Mouse (Mus musculus) embryonic facial prominence, embryonic 15.5 days (tissue): ENCODE measurements around the gene Fhit. TPM values are rescaled to one million over a fixed set of nuclear protein-coding genes. Genes with fewer than 3 reads are reported as not detected.

Experiments
- ATAC-seq: fragments of 200-750 bp; cut with Nextera tagmentation; 2 replicates; pipeline ENCODE4 v1.8.0; 2017; ENCODE audit warnings: low read depth, moderate TSS enrichment; ENCODE audit not compliant: insufficient number of reproducible peaks, low FRiP score, low TSS enrichment
- H3K27ac ChIP-seq: fragments of 300-500 bp; sonication (generic); replicated peaks from 2 replicates; pipeline ENCODE4 v1.5.1; 2015; ENCODE audit warnings: mild to moderate bottlenecking, inconsistent platforms
- H3K27me3 ChIP-seq: fragments of 300-500 bp; sonication (generic); 2 replicates; pipeline ENCODE4 v1.6.1; 2015; ENCODE audit warnings: inconsistent platforms
- H3K36me3 ChIP-seq: fragments of 300-500 bp; sonication (generic); 2 replicates; pipeline ENCODE4 v1.6.1; 2015; ENCODE audit warnings: mild to moderate bottlenecking, inconsistent platforms
- H3K4me1 ChIP-seq: fragments of 300-500 bp; sonication (generic); 2 replicates; pipeline ENCODE4 v1.6.1; 2015; ENCODE audit warnings: inconsistent platforms
- H3K4me2 ChIP-seq: fragments of 300-500 bp; sonication (generic); replicated peaks from 2 replicates; pipeline ENCODE4 v1.6.1; 2015; ENCODE audit warnings: mild to moderate bottlenecking, inconsistent platforms
- H3K4me3 ChIP-seq: fragments of 300-500 bp; sonication (generic); replicated peaks from 2 replicates; pipeline ENCODE4 v1.5.1; 2015; ENCODE audit warnings: mild to moderate bottlenecking, inconsistent platforms
- H3K9ac ChIP-seq: fragments of 300-500 bp; sonication (generic); 2 replicates; pipeline ENCODE4 v1.6.1; 2015; ENCODE audit warnings: inconsistent platforms
- H3K9me3 ChIP-seq: fragments of 300-500 bp; sonication (generic); replicated peaks from 2 replicates; pipeline ENCODE4 v1.6.1; 2016; ENCODE audit warnings: inconsistent platforms
- WGBS: fragments of 180-500 bp; shearing (Covaris S2); methylation state at CpG from one replicate; pipeline ENCODE4 v1.1.7; 2015; 5-methylcytosine and 5-hydroxymethylcytosine counted together
- polyA plus RNA-seq: library from polyadenylated mRNA; unstranded; fragments of >200 nt; fragmentation: Nextera tagmentation; extraction: Ambion mirVana; gene quantifications from 2 replicates; pipeline ENCODE4 v1.2.1, GENCODE M21; 2015

Gene Fhit
- polyA plus RNA-seq, 1 experiment from 2014 or later = 8.7 TPM

GRCm38 (mm10) chr14:10122176-10122575, 1039.7 kb downstream of the Fhit start:
- Histone ChIP-seq H3K4me2 (no peak overlapping the region), H3K27me3 (no peaks in the 10 kb centered on the region), H3K4me1 (no peaks in the 10 kb centered on the region), H3K9ac (no peak overlapping the region), H3K36me3 (no peaks in the 10 kb centered on the region), H3K4me3 (no peak overlapping the region), H3K9me3 (no peaks in the 10 kb centered on the region), H3K27ac (no peak overlapping the region)
- no peak for ATAC-seq
- 80% methylated on average over 4 of the region's 4 CpGs for WGBS

- no peaks in the 10 kb centered on the region for H3K4me1 ChIP-seq
- ATAC-seq = no peak
- H3K27ac ChIP-seq = no peak overlapping the region
- 89% methylated on average over 2 of the region's 2 CpGs for WGBS
- H3K4me3 ChIP-seq = no peak overlapping the region
- H3K4me2 ChIP-seq = no peak overlapping the region
- H3K9me3 ChIP-seq = no peaks in the 10 kb centered on the region
- no peaks in the 10 kb centered on the region for H3K36me3 ChIP-seq
- no peak overlapping the region for H3K9ac ChIP-seq
- H3K27me3 ChIP-seq = no peaks in the 10 kb centered on the region
Measured at GRCm38 (mm10) chr14:10096236-10096635, 1065.6 kb downstream of the Fhit start.

- no peaks in the 10 kb centered on the region for H3K9me3 ChIP-seq
- H3K27me3 ChIP-seq = no peaks in the 10 kb centered on the region
- H3K4me2 ChIP-seq = no peak overlapping the region
- no peaks in the 10 kb centered on the region for H3K36me3 ChIP-seq
- WGBS = 84% methylated on average over 3 of the region's 3 CpGs
- H3K4me3 ChIP-seq = no peak overlapping the region
- H3K4me1 ChIP-seq = no peaks in the 10 kb centered on the region
- H3K27ac ChIP-seq = no peak overlapping the region
- no peak overlapping the region for H3K9ac ChIP-seq
- no peak for ATAC-seq
Measured at GRCm38 (mm10) chr14:10079062-10079461, 1082.8 kb downstream of the Fhit start.

GRCm38 (mm10) chr14:10049947-10050346, 1111.9 kb downstream of the Fhit start:
- Histone ChIP-seq H3K4me2 (no peak overlapping the region), H3K27me3 (no peaks in the 10 kb centered on the region), H3K9me3 (no peaks in the 10 kb centered on the region), H3K27ac (no peak overlapping the region), H3K9ac (no peak overlapping the region), H3K36me3 (no peaks in the 10 kb centered on the region), H3K4me3 (no peak overlapping the region), H3K4me1 (0 out of 2 replicates have a peak, but pooled peaks cover 4% of the 10 kb centered on the region)
- ATAC-seq = no peak
- 77% methylated on average over 3 of the region's 3 CpGs for whole genome bisulfite sequencing

- Histone ChIP-seq H3K27me3 (no peaks in the 10 kb centered on the region), H3K27ac (no peak overlapping the region), H3K4me3 (no peak overlapping the region), H3K36me3 (no peaks in the 10 kb centered on the region), H3K4me2 (no peak overlapping the region), H3K9ac (no peak overlapping the region), H3K4me1 (0 out of 2 replicates have a peak, but pooled peaks cover 4% of the 10 kb centered on the region), H3K9me3 (no peaks in the 10 kb centered on the region)
- ATAC-seq = no peak
- WGBS = 69% methylated on average over 2 of the region's 2 CpGs
Measured at GRCm38 (mm10) chr14:10047123-10047783, 1114.6 kb downstream of the Fhit start.

- 18% methylated on average over 7 of the region's 7 CpGs for WGBS
- Histone ChIP-seq H3K4me3 (no peak overlapping the region), H3K27ac (no peak overlapping the region), H3K9me3 (no peaks in the 10 kb centered on the region), H3K9ac (no peak overlapping the region), H3K27me3 (no peaks in the 10 kb centered on the region), H3K4me2 (no peak overlapping the region), H3K4me1 (0 out of 2 replicates have a peak, but pooled peaks cover 4% of the 10 kb centered on the region), H3K36me3 (no peaks in the 10 kb centered on the region)
- ATAC-seq = no peak
Measured at GRCm38 (mm10) chr14:10046336-10047122, 1115.3 kb downstream of the Fhit start.

GRCm38 (mm10) chr14:10038021-10038420, 1123.8 kb downstream of the Fhit start:
- Histone ChIP-seq H3K27ac (no peak overlapping the region), H3K36me3 (no peaks in the 10 kb centered on the region), H3K9ac (no peak overlapping the region), H3K27me3 (no peaks in the 10 kb centered on the region), H3K4me2 (no peak overlapping the region), H3K4me3 (no peak overlapping the region), H3K4me1 (no peaks in the 10 kb centered on the region), H3K9me3 (no peaks in the 10 kb centered on the region)
- 93% methylated on average over 6 of the region's 6 CpGs for WGBS
- no peak for ATAC-seq

GRCm38 (mm10) chr14:10036685-10037215, 1125.1 kb downstream of the Fhit start:
- 56% methylated on average over 2 of the region's 2 CpGs for WGBS
- no peaks in the 10 kb centered on the region for H3K9me3 ChIP-seq
- no peaks in the 10 kb centered on the region for H3K4me1 ChIP-seq

GRCm38 (mm10) chr14:10035682-10036081, 1126.2 kb downstream of the Fhit start:
- no peak overlapping the region for H3K4me2 ChIP-seq
- 33% methylated on average over 3 of the region's 3 CpGs for WGBS
- H3K4me1 ChIP-seq = no peaks in the 10 kb centered on the region
- no peak overlapping the region for H3K9ac ChIP-seq
- H3K4me3 ChIP-seq = no peak overlapping the region
- no peaks in the 10 kb centered on the region for H3K9me3 ChIP-seq
- no peaks in the 10 kb centered on the region for H3K27me3 ChIP-seq
- H3K27ac ChIP-seq = no peak overlapping the region
- ATAC-seq = no peak
- H3K36me3 ChIP-seq = no peaks in the 10 kb centered on the region

More at GRCm38 (mm10) chr14:10036685-10037215, 1125.1 kb downstream of the Fhit start:
- no peak for ATAC-seq
- H3K9ac ChIP-seq = no peak overlapping the region
- no peak overlapping the region for H3K27ac ChIP-seq
- H3K4me2 ChIP-seq = no peak overlapping the region
- no peaks in the 10 kb centered on the region for H3K27me3 ChIP-seq
- no peaks in the 10 kb centered on the region for H3K36me3 ChIP-seq
- H3K4me3 ChIP-seq = no peak overlapping the region

GRCm38 (mm10) chr14:10035270-10035669, 1126.6 kb downstream of the Fhit start:
- H3K9ac ChIP-seq = no peak overlapping the region
- H3K9me3 ChIP-seq = no peaks in the 10 kb centered on the region
- no peak overlapping the region for H3K4me2 ChIP-seq
- no peak for ATAC-seq
- WGBS = 30% methylated on average over 2 of the region's 2 CpGs
- no peak overlapping the region for H3K27ac ChIP-seq
- H3K4me3 ChIP-seq = no peak overlapping the region
- no peaks in the 10 kb centered on the region for H3K4me1 ChIP-seq
- H3K27me3 ChIP-seq = no peaks in the 10 kb centered on the region
- H3K36me3 ChIP-seq = no peaks in the 10 kb centered on the region

- Histone ChIP-seq H3K4me3 (no peak overlapping the region), H3K9ac (no peak overlapping the region), H3K4me2 (no peak overlapping the region), H3K36me3 (no peaks in the 10 kb centered on the region), H3K4me1 (no peaks in the 10 kb centered on the region), H3K9me3 (no peaks in the 10 kb centered on the region), H3K27ac (no peak overlapping the region), H3K27me3 (no peaks in the 10 kb centered on the region)
- no peak for ATAC-seq
- WGBS = 93% methylated on average over 2 of the region's 2 CpGs
Measured at GRCm38 (mm10) chr14:10023382-10023781, 1138.5 kb downstream of the Fhit start.
